Mouse (Mus musculus): ENCODE measurements around the gene Miga2. TPM values are rescaled to one million over a fixed set of nuclear protein-coding genes. Genes with fewer than 3 reads are reported as not detected.

Miga2 gene
- polyA plus RNA-seq, 1 experiment from 2014 or later: 32.0 TPM

- peaks cover 10% of the 10 kb centered on the region; the same call in 1 of the 2 replicates for H3K36me3 ChIP-seq (ENCODE audit: insufficient read depth, low read length)
- H3K4me2 ChIP-seq (replicated peaks; ENCODE audit: low read depth, low read length): peak overlapping the region; percentile 88
- peak overlapping the region; percentile 57 for H3K27ac ChIP-seq (ENCODE audit: low read length)
- H3K4me3 ChIP-seq (ENCODE audit: low read length): peak overlapping the region; percentile 62
- 38% methylated on average over 8 of the region's 8 CpGs for WGBS
- H3K9ac ChIP-seq (replicated peaks; ENCODE audit: low read length): peak overlapping the region; percentile 71
- peaks cover 19% of the 10 kb centered on the region for H3K4me1 ChIP-seq (ENCODE audit: insufficient read depth, low read length)
- H3K9me3 ChIP-seq (ENCODE audit: low read length): no peaks in the 10 kb centered on the region
- H3K27me3 ChIP-seq (ENCODE audit: insufficient read depth, low read length): no peaks in the 10 kb centered on the region
- 0 out of 2 replicates have a peak, but pooled peaks have one; percentile 7 for ATAC-seq (ENCODE audit: low FRiP score, low TSS enrichment)
Measured at GRCm38 (mm10) chr2:30357552-30358510, 6.2 kb upstream of the Miga2 start.

DNA sequence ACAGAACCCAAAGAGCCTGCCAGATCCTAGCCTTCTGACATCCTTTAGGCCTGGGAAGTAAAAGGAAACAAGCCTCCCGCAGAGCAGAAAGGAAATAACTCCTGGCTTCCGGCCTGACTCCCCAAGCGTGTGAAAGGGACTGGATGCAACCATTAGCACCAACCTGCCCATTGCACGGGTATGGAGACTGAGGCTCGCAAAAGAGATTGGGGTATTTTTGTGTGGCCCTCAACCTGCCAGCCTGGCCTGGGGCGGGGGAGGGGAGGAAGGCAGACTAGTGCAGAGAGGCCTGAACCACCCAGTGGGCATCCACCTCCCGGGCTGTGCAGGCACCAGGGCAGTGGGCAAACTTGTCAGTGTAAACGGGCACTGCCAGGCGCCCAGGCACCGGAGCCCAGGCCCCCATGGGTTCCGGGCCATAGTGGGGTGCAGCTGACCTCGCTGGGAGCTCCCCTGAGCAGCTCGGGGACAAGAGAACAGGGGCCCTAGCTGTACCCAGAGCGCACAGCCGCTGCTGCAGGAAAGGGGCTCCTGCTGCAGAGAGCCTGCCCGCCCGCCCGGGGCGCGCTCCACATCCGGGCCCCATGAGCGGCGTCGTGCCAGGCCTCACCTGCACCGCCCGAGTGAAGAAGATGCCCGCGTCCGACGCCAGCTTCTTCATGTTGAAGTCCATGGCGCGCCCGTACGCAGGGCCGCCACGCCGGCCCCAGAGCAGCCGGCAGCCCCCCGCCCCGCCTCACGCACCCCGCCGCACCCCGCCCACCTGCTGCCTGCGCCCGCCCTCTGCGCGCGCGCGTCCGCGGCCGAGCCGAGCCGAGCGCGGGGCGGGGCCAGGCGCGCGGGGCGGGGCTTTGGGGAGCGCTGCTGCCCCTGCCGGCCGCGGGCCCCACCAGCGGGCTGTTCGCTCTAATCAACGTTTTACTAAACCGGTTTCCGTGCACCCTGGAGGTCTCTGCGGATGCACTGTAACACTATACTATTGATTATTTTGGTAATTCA lies 5.2 kb upstream of the Miga2 start, which contains the start of gene Sh3glb2:
Gene Sh3glb2, minus strand, starts transcription at position 805 of the 999 bp plus-strand sequence.
- peak within 1 kb of the TSS; percentile 62 for H3K4me3 ChIP-seq (ENCODE audit: low read length)
- peak; percentile 69 for ATAC-seq (ENCODE audit: low FRiP score, low TSS enrichment)
- H3K9ac ChIP-seq (replicated peaks; ENCODE audit: low read length): peak within 1 kb of the TSS; percentile 71
- 0 out of 2 replicates have a peak, but pooled peaks cover 5% of the 10 kb centered on the region for H3K36me3 ChIP-seq (ENCODE audit: insufficient read depth, low read length)
- H3K9me3 ChIP-seq (ENCODE audit: low read length): no peaks in the 10 kb centered on the region
- peak within 1 kb of the TSS; percentile 57 for H3K27ac ChIP-seq (ENCODE audit: low read length)
- WGBS: 1% methylated on average over 60 of the region's 73 CpGs
- H3K4me1 ChIP-seq (ENCODE audit: insufficient read depth, low read length): peaks cover 21% of the 10 kb centered on the region
- peak within 1 kb of the TSS; percentile 88 for H3K4me2 ChIP-seq (replicated peaks; ENCODE audit: low read depth, low read length)
- H3K27me3 ChIP-seq (ENCODE audit: insufficient read depth, low read length): no peaks in the 10 kb centered on the region

- ATAC-seq (ENCODE audit: low FRiP score, low TSS enrichment): no peak
Measured at GRCm38 (mm10) chr2:30360626-30361025, 3.4 kb upstream of the Miga2 start.

GRCm38 (mm10) chr2:30362865-30363264 lies 1.2 kb upstream of the Miga2 start:
- Histone ChIP-seq H3K27ac (ENCODE audit: low read length) (no peak overlapping the region), H3K9me3 (ENCODE audit: low read length) (no peaks in the 10 kb centered on the region), H3K4me3 (ENCODE audit: low read length) (no peak overlapping the region), H3K27me3 (ENCODE audit: insufficient read depth, low read length) (no peaks in the 10 kb centered on the region), H3K4me2 (replicated peaks; ENCODE audit: low read depth, low read length) (no peak overlapping the region), H3K4me1 (ENCODE audit: insufficient read depth, low read length) (peaks cover 24% of the 10 kb centered on the region), H3K9ac (replicated peaks; ENCODE audit: low read length) (no peak overlapping the region), H3K36me3 (ENCODE audit: insufficient read depth, low read length) (peaks cover 9% of the 10 kb centered on the region)
- no peak for ATAC-seq (ENCODE audit: low FRiP score, low TSS enrichment)
- WGBS: 73% methylated on average over 5 of the region's 5 CpGs

More at GRCm38 (mm10) chr2:30360626-30361025, 3.4 kb upstream of the Miga2 start:
- 62% methylated on average over 10 of the region's 10 CpGs for WGBS
- peaks cover 32% of the 10 kb centered on the region for H3K4me1 ChIP-seq (ENCODE audit: insufficient read depth, low read length)
- H3K4me3 ChIP-seq (ENCODE audit: low read length): no peak overlapping the region
- no peak overlapping the region for H3K27ac ChIP-seq (ENCODE audit: low read length)
- no peak overlapping the region for H3K4me2 ChIP-seq (replicated peaks; ENCODE audit: low read depth, low read length)
- H3K27me3 ChIP-seq (ENCODE audit: insufficient read depth, low read length): no peaks in the 10 kb centered on the region
- no peaks in the 10 kb centered on the region for H3K36me3 ChIP-seq (ENCODE audit: insufficient read depth, low read length)
- H3K9me3 ChIP-seq (ENCODE audit: low read length): no peaks in the 10 kb centered on the region
- no peak overlapping the region for H3K9ac ChIP-seq (replicated peaks; ENCODE audit: low read length)

DNA sequence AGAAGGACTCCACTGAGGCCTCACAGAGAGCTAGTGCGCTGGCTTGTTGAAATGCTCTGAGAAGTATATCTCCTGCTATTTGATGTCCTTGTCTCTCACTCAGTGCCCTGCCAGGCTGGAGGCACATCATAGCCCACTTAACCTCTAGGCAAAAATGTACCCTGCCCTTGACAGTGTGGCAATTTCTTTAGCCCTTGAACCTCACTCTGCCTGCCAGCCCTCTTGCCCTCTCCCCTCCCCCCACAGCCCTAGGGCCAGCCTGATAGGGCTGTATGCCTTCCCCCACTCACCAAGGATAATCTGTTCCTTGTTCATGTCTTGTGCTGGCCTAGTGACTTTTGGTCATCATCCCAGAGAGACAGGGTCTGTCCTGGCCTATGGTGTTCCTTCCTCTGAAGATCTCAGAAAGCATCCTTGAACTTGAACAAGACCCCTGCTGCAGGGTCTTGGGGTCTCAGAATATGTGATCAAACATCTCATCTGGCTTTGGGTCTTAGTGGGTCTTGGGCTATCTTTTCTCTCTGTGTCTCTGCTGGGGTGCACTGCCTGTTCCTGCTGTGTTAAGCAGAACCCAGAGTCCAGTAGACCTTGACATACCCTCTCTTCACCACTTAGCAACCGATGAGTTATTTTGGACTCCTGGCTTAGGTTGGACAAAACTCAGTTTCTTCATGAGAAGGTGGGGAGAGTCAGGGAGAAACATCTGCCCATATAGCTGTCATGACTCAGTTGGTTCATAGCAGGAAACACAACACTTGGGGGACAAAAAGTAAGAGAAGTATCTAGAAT lies 1.4 kb downstream of the Miga2 start:
- WGBS: 88% methylated on average over 2 of the region's 2 CpGs
- no peak for ATAC-seq (ENCODE audit: low FRiP score, low TSS enrichment)
- Histone ChIP-seq H3K27ac (ENCODE audit: low read length) (no peak overlapping the region), H3K4me1 (ENCODE audit: insufficient read depth, low read length) (peaks cover 16% of the 10 kb centered on the region), H3K27me3 (ENCODE audit: insufficient read depth, low read length) (no peaks in the 10 kb centered on the region), H3K4me2 (replicated peaks; ENCODE audit: low read depth, low read length) (peak overlapping the region; percentile 85), H3K4me3 (ENCODE audit: low read length) (peak overlapping the region; percentile 66), H3K9ac (replicated peaks; ENCODE audit: low read length) (peak overlapping the region; percentile 76), H3K9me3 (ENCODE audit: low read length) (no peaks in the 10 kb centered on the region), H3K36me3 (ENCODE audit: insufficient read depth, low read length) (peaks cover 34% of the 10 kb centered on the region)

GRCm38 (mm10) chr2:30366203-30366602 lies 2.2 kb downstream of the Miga2 start:
- WGBS: 65% methylated on average over 5 of the region's 5 CpGs
- no peak overlapping the region for H3K4me3 ChIP-seq (ENCODE audit: low read length)
- ATAC-seq (ENCODE audit: low FRiP score, low TSS enrichment): no peak
- no peaks in the 10 kb centered on the region for H3K9me3 ChIP-seq (ENCODE audit: low read length)
- no peak overlapping the region for H3K9ac ChIP-seq (replicated peaks; ENCODE audit: low read length)
- peaks cover 42% of the 10 kb centered on the region for H3K36me3 ChIP-seq (ENCODE audit: insufficient read depth, low read length)
- H3K27ac ChIP-seq (ENCODE audit: low read length): no peak overlapping the region
- H3K4me1 ChIP-seq (ENCODE audit: insufficient read depth, low read length): peaks cover 16% of the 10 kb centered on the region
- H3K27me3 ChIP-seq (ENCODE audit: insufficient read depth, low read length): no peaks in the 10 kb centered on the region
- H3K4me2 ChIP-seq (replicated peaks; ENCODE audit: low read depth, low read length): no peak overlapping the region

DNA sequence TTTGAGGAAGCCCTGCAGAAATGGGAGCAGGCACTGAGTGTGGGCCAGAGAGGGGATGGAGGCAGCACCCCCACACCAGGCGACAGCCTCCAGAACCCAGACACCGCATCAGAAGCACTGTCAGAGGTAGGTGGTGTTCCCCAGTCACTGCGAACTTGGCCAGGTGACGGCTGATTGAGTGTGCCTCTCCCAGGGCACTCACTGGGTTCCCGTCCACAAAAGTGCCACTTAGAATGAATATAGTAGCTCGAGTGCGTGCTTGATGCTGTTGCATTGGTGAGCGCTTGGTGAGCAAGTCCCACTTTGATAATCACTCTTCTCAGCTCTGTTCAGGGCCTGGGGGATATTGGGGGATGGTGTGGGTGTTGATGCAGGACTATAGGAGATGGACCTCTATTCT lies 7.5 kb downstream of the Miga2 start:
- ATAC-seq (ENCODE audit: low FRiP score, low TSS enrichment): no peak
- Histone ChIP-seq H3K4me3 (ENCODE audit: low read length) (no peak overlapping the region), H3K36me3 (ENCODE audit: insufficient read depth, low read length) (peaks cover 86% of the 10 kb centered on the region), H3K27ac (ENCODE audit: low read length) (no peak overlapping the region), H3K4me2 (replicated peaks; ENCODE audit: low read depth, low read length) (no peak overlapping the region), H3K9me3 (ENCODE audit: low read length) (no peaks in the 10 kb centered on the region), H3K4me1 (ENCODE audit: insufficient read depth, low read length) (no peaks in the 10 kb centered on the region), H3K27me3 (ENCODE audit: insufficient read depth, low read length) (no peaks in the 10 kb centered on the region), H3K9ac (replicated peaks; ENCODE audit: low read length) (no peak overlapping the region)
- 97% methylated on average over 8 of the region's 8 CpGs for WGBS

- Histone ChIP-seq H3K9ac (replicated peaks; ENCODE audit: low read length) (no peak overlapping the region), H3K4me3 (ENCODE audit: low read length) (no peak overlapping the region), H3K9me3 (ENCODE audit: low read length) (no peaks in the 10 kb centered on the region), H3K27me3 (ENCODE audit: insufficient read depth, low read length) (no peaks in the 10 kb centered on the region), H3K36me3 (ENCODE audit: insufficient read depth, low read length) (peaks cover 89% of the 10 kb centered on the region), H3K4me2 (replicated peaks; ENCODE audit: low read depth, low read length) (no peak overlapping the region), H3K27ac (ENCODE audit: low read length) (no peak overlapping the region), H3K4me1 (ENCODE audit: insufficient read depth, low read length) (no peaks in the 10 kb centered on the region)
- ATAC-seq (ENCODE audit: low FRiP score, low TSS enrichment): no peak
- 96% methylated on average over 5 of the region's 5 CpGs for WGBS
Measured at GRCm38 (mm10) chr2:30372726-30373125, 8.7 kb downstream of the Miga2 start.

- no peak overlapping the region for H3K27ac ChIP-seq (ENCODE audit: low read length)
- H3K27me3 ChIP-seq (ENCODE audit: insufficient read depth, low read length): no peaks in the 10 kb centered on the region
- peaks cover 80% of the 10 kb centered on the region for H3K36me3 ChIP-seq (ENCODE audit: insufficient read depth, low read length)
- 92% methylated on average over 10 of the region's 10 CpGs for WGBS
- H3K9ac ChIP-seq (replicated peaks; ENCODE audit: low read length): no peak overlapping the region
- H3K4me1 ChIP-seq (ENCODE audit: insufficient read depth, low read length): no peaks in the 10 kb centered on the region
- no peak overlapping the region for H3K4me3 ChIP-seq (ENCODE audit: low read length)
- no peak overlapping the region for H3K4me2 ChIP-seq (replicated peaks; ENCODE audit: low read depth, low read length)
- no peaks in the 10 kb centered on the region for H3K9me3 ChIP-seq (ENCODE audit: low read length)
- no peak for ATAC-seq (ENCODE audit: low FRiP score, low TSS enrichment)
Measured at GRCm38 (mm10) chr2:30375893-30376292, 11.9 kb downstream of the Miga2 start.

Measured in kidney, embryonic 16.5 days (tissue).